Mouse (Mus musculus) liver, adult (tissue): ENCODE data around the gene Kctd20.

Experiments
- GATA4 ChIP-seq: IDR thresholded peaks from 2 replicates; pipeline ENCODE4 v1.6.1; 2014; ENCODE audit warnings: mild to moderate bottlenecking, low read length; ENCODE audit not compliant: insufficient replicate concordance

The Kctd20 gene

GRCm38 (mm10) chr17:28926866-28927635 is 24.7 kb upstream of the Kctd20 start:
- TF ChIP-seq GATA4: no peak

GRCm38 (mm10) chr17:28928004-28928403 is 23.7 kb upstream of the Kctd20 start:
- TF ChIP-seq GATA4: no peak

GRCm38 (mm10) chr17:28929369-28929768 is 22.4 kb upstream of the Kctd20 start:
- TF ChIP-seq GATA4: no peak

GRCm38 (mm10) chr17:28930392-28931074 is 21.2 kb upstream of the Kctd20 start:
- peak; percentile 8; the same call in 1 of the 2 replicates for TF ChIP-seq GATA4

- TF ChIP-seq GATA4: no peak
These were observed 20.1 kb upstream of the Kctd20 start for GRCm38 (mm10) chr17:28931436-28932211.

- TF ChIP-seq GATA4: no peak
These were observed 19.5 kb upstream of the Kctd20 start for GRCm38 (mm10) chr17:28932274-28932673.

- no peak for TF ChIP-seq GATA4
These were observed 17.4 kb upstream of the Kctd20 start for GRCm38 (mm10) chr17:28934120-28934916.

- no peak for TF ChIP-seq GATA4
These were observed 15.6 kb upstream of the Kctd20 start for GRCm38 (mm10) chr17:28936133-28936532.

- no peak for TF ChIP-seq GATA4
These were observed 15.0 kb upstream of the Kctd20 start for GRCm38 (mm10) chr17:28936622-28937345.

- no peak for TF ChIP-seq GATA4
These were observed 10.8 kb upstream of the Kctd20 start for GRCm38 (mm10) chr17:28940776-28941555.

- no peak for TF ChIP-seq GATA4
These were observed 9.6 kb upstream of the Kctd20 start for GRCm38 (mm10) chr17:28942101-28942500.

- no peak for TF ChIP-seq GATA4
These were observed 8.0 kb upstream of the Kctd20 start, which contains the start of gene Pxt1 for GRCm38 (mm10) chr17:28943740-28944139. Pxt1 (minus strand) TSS chr17:28943840.

GRCm38 (mm10) chr17:28944481-28944880 is 7.3 kb upstream of the Kctd20 start:
- TF ChIP-seq GATA4: no peak
